Mouse (Mus musculus): ENCODE data around the gene Jsrp1. TPM values are rescaled to one million over a fixed set of nuclear protein-coding genes. Genes with fewer than 3 reads are reported as not detected.

The Jsrp1 gene
- polyA plus RNA-seq, 1 experiment from 2014 or later: 0.38 TPM

GRCm38 (mm10) chr10:80848571-80848970, 35.3 kb upstream of the Jsrp1 start:
- Histone ChIP-seq H3K4me2 (no peak overlapping the region), H3K4me1 (ENCODE audit: control insufficient read depth, insufficient read depth, low read length) (peaks cover 5% of the 10 kb centered on the region), H3K9me3 (ENCODE audit: control insufficient read depth, low read length) (no peaks in the 10 kb centered on the region), H3K4me3 (ENCODE audit: low read depth, low read length) (no peak overlapping the region), H3K27ac (ENCODE audit: low read depth, low read length) (no peak overlapping the region), H3K27me3 (ENCODE audit: control insufficient read depth, insufficient read depth, low read length) (peaks cover 20% of the 10 kb centered on the region), H3K9ac (ENCODE audit: low read length) (no peak overlapping the region), H3K36me3 (ENCODE audit: control insufficient read depth, insufficient read depth, low read length) (peaks cover 7% of the 10 kb centered on the region)
- WGBS: 12% methylated on average over 10 of the region's 10 CpGs
- ATAC-seq (ENCODE audit: low FRiP score) (no peak; the same call in 1 of the 2 replicates), DNase-seq (ENCODE audit: low spot score, missing footprints) (no peak)

- peak; percentile 75 for DNase-seq (ENCODE audit: low spot score, missing footprints)
- no peak overlapping the region for H3K4me3 ChIP-seq (ENCODE audit: low read depth, low read length)
- peaks cover 33% of the 10 kb centered on the region for H3K27me3 ChIP-seq (ENCODE audit: control insufficient read depth, insufficient read depth, low read length)
- H3K9me3 ChIP-seq (ENCODE audit: control insufficient read depth, low read length): no peaks in the 10 kb centered on the region
- H3K4me1 ChIP-seq (ENCODE audit: control insufficient read depth, insufficient read depth, low read length): peaks cover 8% of the 10 kb centered on the region
- no peak overlapping the region for H3K27ac ChIP-seq (ENCODE audit: low read depth, low read length)
- ATAC-seq (ENCODE audit: low FRiP score): no peak
- H3K36me3 ChIP-seq (ENCODE audit: control insufficient read depth, insufficient read depth, low read length): no peaks in the 10 kb centered on the region
- 82% methylated on average over 12 of the region's 12 CpGs for WGBS
- no peak overlapping the region for H3K9ac ChIP-seq (ENCODE audit: low read length)
- H3K4me2 ChIP-seq: no peak overlapping the region
These were observed 32.4 kb upstream of the Jsrp1 start for GRCm38 (mm10) chr10:80845732-80846131.

- Histone ChIP-seq H3K27me3 (ENCODE audit: control insufficient read depth, insufficient read depth, low read length) (peaks cover 33% of the 10 kb centered on the region), H3K9ac (ENCODE audit: low read length) (no peak overlapping the region)
These were observed 31.9 kb upstream of the Jsrp1 start for GRCm38 (mm10) chr10:80845055-80845693.

GRCm38 (mm10) chr10:80843931-80844547, 30.7 kb upstream of the Jsrp1 start, which contains the start of gene Lingo3:
Gene Lingo3, minus strand, starts transcription at chr10:80844039.
- Histone ChIP-seq H3K9me3 (ENCODE audit: control insufficient read depth, low read length) (no peaks in the 10 kb centered on the region), H3K27me3 (ENCODE audit: control insufficient read depth, insufficient read depth, low read length) (peaks cover 33% of the 10 kb centered on the region), H3K9ac (ENCODE audit: low read length) (peak within 1 kb of the TSS; percentile 54), H3K4me3 (ENCODE audit: low read depth, low read length) (peak within 1 kb of the TSS; percentile 35), H3K36me3 (ENCODE audit: control insufficient read depth, insufficient read depth, low read length) (no peaks in the 10 kb centered on the region), H3K27ac (ENCODE audit: low read depth, low read length) (no peak within 1 kb of the TSS), H3K4me1 (ENCODE audit: control insufficient read depth, insufficient read depth, low read length) (peaks cover 8% of the 10 kb centered on the region), H3K4me2 (peak within 1 kb of the TSS; percentile 62)
- DNase-seq (ENCODE audit: low spot score, missing footprints) (peak; percentile 91), ATAC-seq (ENCODE audit: low FRiP score) (peak; percentile 39; the same call in 1 of the 2 replicates)
- 4% methylated on average over 51 of the region's 51 CpGs for WGBS

More at GRCm38 (mm10) chr10:80845055-80845693, 31.9 kb upstream of the Jsrp1 start:
- no peaks in the 10 kb centered on the region for H3K36me3 ChIP-seq (ENCODE audit: control insufficient read depth, insufficient read depth, low read length)
- H3K9me3 ChIP-seq (ENCODE audit: control insufficient read depth, low read length): no peaks in the 10 kb centered on the region
- H3K27ac ChIP-seq (ENCODE audit: low read depth, low read length): no peak overlapping the region
- WGBS: 63% methylated on average over 8 of the region's 8 CpGs
- DNase-seq (ENCODE audit: low spot score, missing footprints) (peak; percentile 75), ATAC-seq (ENCODE audit: low FRiP score) (no peak)
- peaks cover 8% of the 10 kb centered on the region for H3K4me1 ChIP-seq (ENCODE audit: control insufficient read depth, insufficient read depth, low read length)
- H3K4me2 ChIP-seq: no peak overlapping the region
- no peak overlapping the region for H3K4me3 ChIP-seq (ENCODE audit: low read depth, low read length)

GRCm38 (mm10) chr10:80843087-80843930, 30.0 kb upstream of the Jsrp1 start:
- H3K27ac ChIP-seq (ENCODE audit: low read depth, low read length): no peak overlapping the region
- peak; percentile 80 for DNase-seq (ENCODE audit: low spot score, missing footprints)

GRCm38 (mm10) chr10:80842334-80842733, 29.0 kb upstream of the Jsrp1 start:
- Histone ChIP-seq H3K9me3 (ENCODE audit: control insufficient read depth, low read length) (no peaks in the 10 kb centered on the region), H3K36me3 (ENCODE audit: control insufficient read depth, insufficient read depth, low read length) (no peaks in the 10 kb centered on the region), H3K4me2 (no peak overlapping the region), H3K4me1 (ENCODE audit: control insufficient read depth, insufficient read depth, low read length) (peaks cover 8% of the 10 kb centered on the region), H3K4me3 (ENCODE audit: low read depth, low read length) (no peak overlapping the region), H3K27ac (ENCODE audit: low read depth, low read length) (no peak overlapping the region), H3K9ac (ENCODE audit: low read length) (no peak overlapping the region), H3K27me3 (ENCODE audit: control insufficient read depth, insufficient read depth, low read length) (peaks cover 33% of the 10 kb centered on the region)
- DNase-seq (ENCODE audit: low spot score, missing footprints) (peak; percentile 77), ATAC-seq (ENCODE audit: low FRiP score) (no peak)
- WGBS: 81% methylated on average over 15 of the region's 15 CpGs

More at GRCm38 (mm10) chr10:80843087-80843930, 30.0 kb upstream of the Jsrp1 start:
- H3K4me2 ChIP-seq: peak overlapping the region; percentile 62
- H3K4me3 ChIP-seq (ENCODE audit: low read depth, low read length): peak overlapping the region; percentile 35
- no peaks in the 10 kb centered on the region for H3K36me3 ChIP-seq (ENCODE audit: control insufficient read depth, insufficient read depth, low read length)
- H3K9ac ChIP-seq (ENCODE audit: low read length): peak overlapping the region; percentile 54
- peaks cover 33% of the 10 kb centered on the region for H3K27me3 ChIP-seq (ENCODE audit: control insufficient read depth, insufficient read depth, low read length)
- H3K9me3 ChIP-seq (ENCODE audit: control insufficient read depth, low read length): no peaks in the 10 kb centered on the region
- peaks cover 8% of the 10 kb centered on the region for H3K4me1 ChIP-seq (ENCODE audit: control insufficient read depth, insufficient read depth, low read length)
- ATAC-seq (ENCODE audit: low FRiP score): no peak; the same call in 1 of the 2 replicates
- 7% methylated on average over 32 of the region's 32 CpGs for WGBS

GRCm38 (mm10) chr10:80841685-80842084, 28.4 kb upstream of the Jsrp1 start:
- H3K4me1 ChIP-seq (ENCODE audit: control insufficient read depth, insufficient read depth, low read length): peaks cover 8% of the 10 kb centered on the region
- H3K27ac ChIP-seq (ENCODE audit: low read depth, low read length): no peak overlapping the region
- H3K36me3 ChIP-seq (ENCODE audit: control insufficient read depth, insufficient read depth, low read length): no peaks in the 10 kb centered on the region
- no peak for DNase-seq (ENCODE audit: low spot score, missing footprints)
- H3K4me3 ChIP-seq (ENCODE audit: low read depth, low read length): no peak overlapping the region
- 78% methylated on average over 2 of the region's 2 CpGs for WGBS
- peaks cover 33% of the 10 kb centered on the region for H3K27me3 ChIP-seq (ENCODE audit: control insufficient read depth, insufficient read depth, low read length)
- H3K4me2 ChIP-seq: no peak overlapping the region
- no peak overlapping the region for H3K9ac ChIP-seq (ENCODE audit: low read length)
- no peak for ATAC-seq (ENCODE audit: low FRiP score)
- H3K9me3 ChIP-seq (ENCODE audit: control insufficient read depth, low read length): no peaks in the 10 kb centered on the region

- no peak for ATAC-seq (ENCODE audit: low FRiP score)
- H3K9me3 ChIP-seq (ENCODE audit: control insufficient read depth, low read length): no peaks in the 10 kb centered on the region
- H3K27ac ChIP-seq (ENCODE audit: low read depth, low read length): no peak overlapping the region
- DNase-seq (ENCODE audit: low spot score, missing footprints): peak; percentile 64
- WGBS: 61% methylated on average over 6 of the region's 6 CpGs
- H3K4me3 ChIP-seq (ENCODE audit: low read depth, low read length): no peak overlapping the region
- H3K27me3 ChIP-seq (ENCODE audit: control insufficient read depth, insufficient read depth, low read length): peaks cover 41% of the 10 kb centered on the region
- no peaks in the 10 kb centered on the region for H3K36me3 ChIP-seq (ENCODE audit: control insufficient read depth, insufficient read depth, low read length)
- H3K4me1 ChIP-seq (ENCODE audit: control insufficient read depth, insufficient read depth, low read length): peaks cover 8% of the 10 kb centered on the region
- no peak overlapping the region for H3K9ac ChIP-seq (ENCODE audit: low read length)
- no peak overlapping the region for H3K4me2 ChIP-seq
These were observed 26.6 kb upstream of the Jsrp1 start for GRCm38 (mm10) chr10:80839848-80840247.
